ENCODE assay signal across 22 mouse cellular contexts in genomic region chr2:75439522-75440230, GRCm38 (mm10).
A peak's percentile ranks its signal among the peaks of the same experiment; 100 is the strongest.
DNase-seq lines count a peak whose midpoint lies in the region; ATAC-seq and TF ChIP-seq lines count a peak whose summit lies in the region.
"Had no signal": no experiment of that assay in that cellular context is flagged by ENCODE, and none has a peak within 500 bp of the region (broad histone marks: within the 10 kb centered on the region; RNA-seq: fewer than 3 reads in every experiment).

No protein-coding gene starts in this region.

- no peak overlapping the region for H3K9ac ChIP-seq in lung, embryonic 16.5 days (ENCODE audit: low read length)
- H3K9ac ChIP-seq in limb, embryonic 13.5 days: no peak overlapping the region
- no peak overlapping the region for H3K9ac ChIP-seq in hindbrain, postnatal 0 days (replicated peaks; ENCODE audit: low read length)
- H3K9ac ChIP-seq: embryonic facial prominence, embryonic 15.5 days; forebrain, embryonic 15.5 days; hindbrain, embryonic 12.5 days had no signal

- H3K4me3 ChIP-seq in lung, embryonic 16.5 days (ENCODE audit: low read length): no peak overlapping the region
- H3K4me3 ChIP-seq in limb, embryonic 13.5 days: no peak overlapping the region
- no peak overlapping the region for H3K4me3 ChIP-seq in hindbrain, postnatal 0 days (ENCODE audit: low read length)
- H3K4me3 ChIP-seq: embryonic facial prominence, embryonic 15.5 days; erythroblast, embryonic 14.5 days; forebrain, embryonic 10.5 days; forebrain, embryonic 15.5 days; heart, embryonic 10.5 days; hindbrain, embryonic 12.5 days had no signal

- WGBS in lung, embryonic 16.5 days: 46% methylated on average over 10 of the region's 10 CpGs
- 20% methylated on average over 10 of the region's 10 CpGs for WGBS in limb, embryonic 13.5 days
- 80% methylated on average over 10 of the region's 10 CpGs for WGBS in hindbrain, postnatal 0 days

- H3K27me3 ChIP-seq in lung, embryonic 16.5 days (ENCODE audit: control insufficient read depth, insufficient read depth, low read depth, low read length): no peaks in the 10 kb centered on the region
- peaks cover 23% of the 10 kb centered on the region for H3K27me3 ChIP-seq in limb, embryonic 13.5 days
- H3K27me3 ChIP-seq in hindbrain, postnatal 0 days (ENCODE audit: insufficient read depth, low read length): no peaks in the 10 kb centered on the region
- H3K27me3 ChIP-seq: embryonic facial prominence, embryonic 15.5 days; forebrain, embryonic 15.5 days; hindbrain, embryonic 12.5 days had no signal

- no peak overlapping the region for H3K4me2 ChIP-seq in lung, embryonic 16.5 days (ENCODE audit: low read depth, low read length)
- peak overlapping the region; percentile 30 for H3K4me2 ChIP-seq in limb, embryonic 13.5 days (replicated peaks)
- H3K4me2 ChIP-seq in hindbrain, postnatal 0 days (ENCODE audit: low read depth, low read length): no peak overlapping the region
- H3K4me2 ChIP-seq: embryonic facial prominence, embryonic 15.5 days; forebrain, embryonic 15.5 days; hindbrain, embryonic 12.5 days had no signal

- no peak overlapping the region for H3K27ac ChIP-seq in lung, embryonic 16.5 days (ENCODE audit: low read length)
- H3K27ac ChIP-seq in limb, embryonic 13.5 days: peak overlapping the region; percentile 44; the same call in 1 of the 2 replicates
- H3K27ac ChIP-seq in hindbrain, postnatal 0 days: no peak overlapping the region
- H3K27ac ChIP-seq: embryonic facial prominence, embryonic 15.5 days; forebrain, embryonic 10.5 days; forebrain, embryonic 15.5 days; heart, embryonic 10.5 days; hindbrain, embryonic 12.5 days had no signal

- DNase-seq in lung, postnatal 25 days (ENCODE audit: low spot score): no peak
- peak; percentile 91 for DNase-seq in forelimb bud, embryonic 11.5 days (ENCODE audit: low read depth, low spot score)
- peak; percentile 89 for DNase-seq in hindlimb bud, embryonic 11.5 days (ENCODE audit: extremely low spot score, low read depth, low spot score)
- no peak for DNase-seq in kidney, postnatal 14 days
- DNase-seq in hindbrain, postnatal 0 days (ENCODE audit: low spot score): no peak
- DNase-seq: adrenal gland, adult 2 months; adrenal gland, postnatal 25 days; cerebellum, adult 18-20 months; cerebellum, adult 9-11 months; cerebellum, postnatal 36 days; gastrocnemius, postnatal 10 days; heart, adult 18-20 months; heart, postnatal 10 days; heart, postnatal 4 days had no signal

- ATAC-seq in lung, embryonic 16.5 days (ENCODE audit: low read depth): peak; percentile 51
- peak; percentile 75 for ATAC-seq in limb, embryonic 13.5 days (ENCODE audit: low FRiP score, low read depth)
- ATAC-seq in hindbrain, postnatal 0 days: no peak
- ATAC-seq: forebrain, embryonic 15.5 days had no signal

- no peak for TF ChIP-seq CTCF in hindbrain, postnatal 0 days (IDR thresholded peaks at IDR 0.05; ENCODE audit: low read depth)

- H3K9me3 ChIP-seq in lung, embryonic 16.5 days (ENCODE audit: control insufficient read depth, low read length): no peaks in the 10 kb centered on the region
- no peaks in the 10 kb centered on the region for H3K9me3 ChIP-seq in limb, embryonic 13.5 days
- H3K9me3 ChIP-seq in hindbrain, postnatal 0 days (ENCODE audit: low read length): no peaks in the 10 kb centered on the region
- H3K9me3 ChIP-seq: embryonic facial prominence, embryonic 15.5 days; forebrain, embryonic 10.5 days; forebrain, embryonic 15.5 days; heart, embryonic 10.5 days; hindbrain, embryonic 12.5 days had no signal

- no peaks in the 10 kb centered on the region for H3K36me3 ChIP-seq in lung, embryonic 16.5 days (ENCODE audit: control insufficient read depth, insufficient read depth, low read length)
- no peaks in the 10 kb centered on the region for H3K36me3 ChIP-seq in limb, embryonic 13.5 days
- H3K36me3 ChIP-seq in hindbrain, postnatal 0 days (ENCODE audit: insufficient read depth, low read length): no peaks in the 10 kb centered on the region
- H3K36me3 ChIP-seq: embryonic facial prominence, embryonic 15.5 days; forebrain, embryonic 10.5 days; forebrain, embryonic 15.5 days; heart, embryonic 10.5 days; hindbrain, embryonic 12.5 days had no signal

- no peaks in the 10 kb centered on the region for H3K4me1 ChIP-seq in lung, embryonic 16.5 days (replicated peaks; ENCODE audit: control insufficient read depth, insufficient read depth, low read length)
- peaks cover 22% of the 10 kb centered on the region for H3K4me1 ChIP-seq in limb, embryonic 13.5 days
- no peaks in the 10 kb centered on the region for H3K4me1 ChIP-seq in hindbrain, postnatal 0 days (ENCODE audit: insufficient read depth, low read length)
- H3K4me1 ChIP-seq: embryonic facial prominence, embryonic 15.5 days; heart, embryonic 10.5 days had no signal

Comparison
In these comparisons a context has a peak if more than half of its experiments do, and no peak if none do; other contexts are left out.
1. DNase-seq: peak in forelimb bud, embryonic 11.5 days (single experiment) and hindlimb bud, embryonic 11.5 days (single experiment); none in lung, postnatal 25 days (single experiment), kidney, postnatal 14 days (single experiment) and hindbrain, postnatal 0 days (single experiment).